Mouse (Mus musculus): ENCODE results near the gene Gm10295.

- TF ChIP-seq MYOD1 (IDR thresholded peaks at IDR 0.05; ENCODE audit: control insufficient read depth in 1 of 3, insufficient read length in 2 of 3, low read depth in 2 of 3): no peak
- no peak for TF ChIP-seq MAX (IDR thresholded peaks at IDR 0.05; ENCODE audit: low read depth)
- no peak for TF ChIP-seq POLR2A (IDR thresholded peaks at IDR 0.05; ENCODE audit: insufficient read length, low read depth)
- TF ChIP-seq REST (IDR thresholded peaks at IDR 0.05; ENCODE audit: insufficient read depth, insufficient read length): no peak
- no peak for TF ChIP-seq USF1 (IDR thresholded peaks at IDR 0.05; ENCODE audit: low read depth)
- no peak for TF ChIP-seq POLR2AphosphoS2 (IDR thresholded peaks at IDR 0.05; ENCODE audit: insufficient read length, low read depth)
- TF ChIP-seq TCF12 (IDR thresholded peaks at IDR 0.05; ENCODE audit: insufficient read depth, poor library complexity, severe bottlenecking): no peak
- no peak for TF ChIP-seq TCF3 (IDR thresholded peaks at IDR 0.05; ENCODE audit: insufficient read length, low read depth)
- no peak for TF ChIP-seq E2F4 (IDR thresholded peaks at IDR 0.05; ENCODE audit: insufficient read depth)
- no peak for TF ChIP-seq CEBPB (IDR thresholded peaks at IDR 0.05; ENCODE audit: insufficient read depth, poor library complexity, severe bottlenecking)
Measured at GRCm38 (mm10) chr7:71383341-71384130, 32.3 kb upstream of the Gm10295 start.
